Mouse (Mus musculus) hindbrain, embryonic 16.5 days (tissue): ENCODE data around the gene Keap1. TPM values are rescaled to one million over a fixed set of nuclear protein-coding genes. Genes with fewer than 3 reads are reported as not detected.
"Not testable (repeated sequence)": the region's sequence is repeated elsewhere in the genome, so short reads cannot be mapped to it uniquely, and the experiment has no call there.

ENCODE experiments used
- ATAC-seq: fragments of 200-750 bp; cut with Nextera tagmentation; 2 replicates; pipeline ENCODE4 v1.8.0; 2017; ENCODE audit warnings: moderate TSS enrichment, moderate library complexity
- H3K27ac ChIP-seq: fragments of 300-500 bp; sonication (generic); 2 replicates; pipeline ENCODE4 v1.5.1; 2014; ENCODE audit warnings: low read depth, mild to moderate bottlenecking, control low read depth, low read length, moderate library complexity
- H3K27me3 ChIP-seq: fragments of 300-500 bp; sonication (generic); replicated peaks from 2 replicates; pipeline ENCODE4 v1.6.1; 2014; ENCODE audit warnings: low read length; ENCODE audit not compliant: control insufficient read depth, insufficient read depth
- H3K36me3 ChIP-seq: fragments of 300-500 bp; sonication (generic); 2 replicates; pipeline ENCODE4 v1.6.1; 2014; ENCODE audit warnings: mild to moderate bottlenecking, low read length, moderate library complexity, mixed read lengths; ENCODE audit not compliant: control insufficient read depth, insufficient read depth
- H3K4me1 ChIP-seq: fragments of 300-500 bp; sonication (generic); 2 replicates; pipeline ENCODE4 v1.6.1; 2014; ENCODE audit warnings: low read depth, low read length; ENCODE audit not compliant: control insufficient read depth, insufficient read depth
- H3K4me2 ChIP-seq: fragments of 300-500 bp; sonication (generic); 2 replicates; pipeline ENCODE4 v1.6.1; 2014; ENCODE audit warnings: mild to moderate bottlenecking, low read length, control low read depth, moderate library complexity
- H3K4me3 ChIP-seq: fragments of 300-500 bp; sonication (generic); 2 replicates; pipeline ENCODE4 v1.5.1; 2014; ENCODE audit warnings: mild to moderate bottlenecking, low read length, control low read depth, moderate library complexity
- H3K9ac ChIP-seq: fragments of 300-500 bp; sonication (generic); 2 replicates; pipeline ENCODE4 v1.6.1; 2014; ENCODE audit warnings: low read depth, mild to moderate bottlenecking, control low read depth, low read length, moderate library complexity
- H3K9me3 ChIP-seq: fragments of 300-500 bp; sonication (generic); 2 replicates; pipeline ENCODE4 v1.6.1; 2014; ENCODE audit warnings: mild to moderate bottlenecking, low read length, moderate library complexity; ENCODE audit not compliant: control insufficient read depth
- WGBS: fragments of 180-500 bp; shearing (Covaris S2); extraction: QIAGEN DNeasy Blood & Tissue Kit; methylation state at CpG from one replicate; pipeline ENCODE4 v1.1.7; 2014; 5-methylcytosine and 5-hydroxymethylcytosine counted together
- polyA plus RNA-seq: library from polyadenylated mRNA; unstranded; fragments of >200 nt; fragmentation: Nextera tagmentation; extraction: Ambion mirVana; gene quantifications from 2 replicates; pipeline ENCODE4 v1.2.1, GENCODE M21; 2015

The Keap1 gene
- polyA plus RNA-seq, 1 experiment from 2014 or later, result 72.0 TPM

DNA sequence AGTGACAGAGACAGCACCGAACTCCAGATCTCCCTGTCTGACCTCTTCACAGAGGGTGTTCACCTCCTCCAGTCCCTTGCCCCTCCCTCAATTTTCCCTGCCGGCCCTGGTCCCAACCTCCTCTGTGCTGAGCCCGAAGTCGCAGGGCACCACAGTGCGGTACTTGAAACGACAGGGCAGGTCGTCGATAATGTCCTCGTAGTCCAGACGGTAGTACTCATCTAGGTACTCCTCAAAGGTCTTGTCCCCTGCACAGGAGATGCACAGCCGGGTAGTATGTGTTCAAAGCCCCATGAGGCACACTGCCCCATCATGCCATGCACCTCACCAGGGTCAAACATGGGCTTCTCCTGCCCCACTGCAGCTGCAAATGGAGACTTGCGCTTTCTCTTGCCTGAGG, 36.6 kb upstream of the Keap1 start:
- WGBS, result 93% methylated on average over 12 of the region's 12 CpGs
- H3K36me3 ChIP-seq, result peaks cover 56% of the 10 kb centered on the region
- H3K4me2 ChIP-seq, result no peak overlapping the region
- ATAC-seq, result no peak
- no peaks in the 10 kb centered on the region for H3K4me1 ChIP-seq
- no peaks in the 10 kb centered on the region for H3K27me3 ChIP-seq
- no peaks in the 10 kb centered on the region for H3K9me3 ChIP-seq
- no peak overlapping the region for H3K9ac ChIP-seq
- no peak overlapping the region for H3K27ac ChIP-seq
- no peak overlapping the region for H3K4me3 ChIP-seq

GRCm38 (mm10) chr9:21275013-21275710, 36.0 kb upstream of the Keap1 start:
- H3K9me3 ChIP-seq, result no peaks in the 10 kb centered on the region
- no peak overlapping the region for H3K4me2 ChIP-seq
- 87% methylated on average over 7 of the region's 7 CpGs for WGBS
- no peak overlapping the region for H3K4me3 ChIP-seq
- no peaks in the 10 kb centered on the region for H3K27me3 ChIP-seq
- H3K36me3 ChIP-seq, result peaks cover 58% of the 10 kb centered on the region
- no peak for ATAC-seq
- H3K4me1 ChIP-seq, result no peaks in the 10 kb centered on the region
- H3K9ac ChIP-seq, result no peak overlapping the region
- no peak overlapping the region for H3K27ac ChIP-seq

- ATAC-seq, result no peak
- Histone ChIP-seq H3K36me3 (peaks cover 57% of the 10 kb centered on the region), H3K4me2 (no peak overlapping the region), H3K9me3 (no peaks in the 10 kb centered on the region), H3K27me3 (no peaks in the 10 kb centered on the region), H3K9ac (no peak overlapping the region), H3K27ac (no peak overlapping the region), H3K4me1 (no peaks in the 10 kb centered on the region), H3K4me3 (no peak overlapping the region)
- WGBS, result 90% methylated on average over 3 of the region's 3 CpGs
These were observed 35.2 kb upstream of the Keap1 start for GRCm38 (mm10) chr9:21274336-21274735.

- Histone ChIP-seq H3K4me1 (no peaks in the 10 kb centered on the region), H3K9me3 (no peaks in the 10 kb centered on the region), H3K27ac (no peak overlapping the region), H3K36me3 (peaks cover 58% of the 10 kb centered on the region), H3K27me3 (no peaks in the 10 kb centered on the region), H3K4me3 (no peak overlapping the region), H3K4me2 (no peak overlapping the region), H3K9ac (no peak overlapping the region)
- WGBS, result 78% methylated on average over 7 of the region's 7 CpGs
- no peak for ATAC-seq
These were observed 34.5 kb upstream of the Keap1 start for GRCm38 (mm10) chr9:21273520-21274228.

DNA sequence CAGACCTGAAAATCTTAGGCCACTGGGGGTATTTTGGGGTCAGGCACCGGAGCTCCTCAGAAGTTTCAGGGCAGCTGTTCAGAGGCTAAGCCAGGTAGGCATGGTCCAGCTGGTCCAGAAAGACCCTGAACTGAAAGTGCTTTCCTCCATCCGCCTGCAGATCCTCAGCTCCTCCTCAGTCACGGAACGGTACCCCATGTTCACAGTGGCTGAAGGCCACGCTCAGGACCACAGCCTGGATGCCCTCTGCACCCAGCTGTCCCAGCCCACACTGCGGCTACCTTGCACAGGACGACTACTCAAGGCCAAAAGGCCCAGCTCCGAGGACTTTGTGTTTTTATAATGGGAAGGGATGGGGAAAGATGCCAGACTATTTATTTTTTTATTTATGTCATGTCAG, 33.9 kb upstream of the Keap1 start:
- WGBS, result 84% methylated on average over 8 of the region's 8 CpGs
- H3K9ac ChIP-seq, result no peak overlapping the region
- no peak overlapping the region for H3K27ac ChIP-seq
- H3K4me2 ChIP-seq, result no peak overlapping the region
- no peak for ATAC-seq
- H3K4me1 ChIP-seq, result no peaks in the 10 kb centered on the region
- H3K4me3 ChIP-seq, result no peak overlapping the region
- peaks cover 63% of the 10 kb centered on the region for H3K36me3 ChIP-seq
- H3K9me3 ChIP-seq, result no peaks in the 10 kb centered on the region
- H3K27me3 ChIP-seq, result no peaks in the 10 kb centered on the region

DNA sequence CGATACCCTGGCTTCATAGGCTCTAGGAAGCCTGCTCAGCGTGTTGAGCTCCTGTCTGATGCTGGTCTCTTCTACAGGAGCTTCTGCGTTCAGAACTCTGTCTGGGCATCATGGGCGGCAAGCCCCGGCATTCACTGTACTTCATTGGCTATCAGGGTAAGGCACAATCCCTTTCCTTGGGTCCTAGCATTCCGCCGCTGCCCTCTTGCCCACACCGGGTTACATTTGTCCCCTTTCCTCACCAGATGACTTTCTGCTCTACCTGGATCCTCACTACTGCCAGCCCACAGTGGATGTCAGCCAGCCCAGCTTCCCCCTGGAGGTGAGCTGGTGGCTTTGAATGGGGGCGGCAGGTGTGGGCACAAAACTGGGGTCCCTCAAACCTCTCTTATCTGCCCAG, 33.2 kb upstream of the Keap1 start:
- Histone ChIP-seq H3K4me2 (no peak overlapping the region), H3K9me3 (no peaks in the 10 kb centered on the region), H3K9ac (no peak overlapping the region), H3K4me1 (no peaks in the 10 kb centered on the region), H3K27me3 (no peaks in the 10 kb centered on the region), H3K27ac (no peak overlapping the region), H3K36me3 (peaks cover 62% of the 10 kb centered on the region), H3K4me3 (no peak overlapping the region)
- ATAC-seq, result no peak
- 92% methylated on average over 9 of the region's 9 CpGs for WGBS

DNA sequence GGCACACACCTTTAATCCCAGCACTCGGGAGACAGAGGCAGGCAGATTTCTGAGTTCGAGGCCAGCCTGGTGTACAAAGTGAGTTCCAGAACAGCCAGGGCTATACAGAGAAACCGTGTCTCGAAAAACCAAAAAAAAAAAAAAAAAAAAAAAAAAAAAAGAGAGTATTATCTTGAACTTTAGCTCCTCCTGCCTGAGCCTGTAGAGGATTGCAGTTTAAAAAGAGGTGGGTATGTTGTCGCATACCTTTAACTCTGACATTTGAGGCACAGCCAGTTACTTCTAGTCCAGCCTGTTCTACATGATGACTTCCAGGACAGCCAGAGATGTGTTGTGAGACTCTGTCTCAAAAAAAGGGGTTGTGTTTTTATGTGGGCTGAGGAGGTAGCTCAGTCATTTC, 30.4 kb upstream of the Keap1 start:
- H3K27me3 ChIP-seq, ATAC-seq, H3K9me3 ChIP-seq, H3K4me2 ChIP-seq, H3K9ac ChIP-seq, H3K4me3 ChIP-seq, H3K27ac ChIP-seq: not testable (repeated sequence)
- Histone ChIP-seq H3K4me1 (peaks cover 16% of the 10 kb centered on the region), H3K36me3 (peaks cover 48% of the 10 kb centered on the region)
- 85% methylated on average over 5 of the region's 5 CpGs for WGBS

GRCm38 (mm10) chr9:21268305-21268704, 29.1 kb upstream of the Keap1 start:
- H3K27me3 ChIP-seq, result no peaks in the 10 kb centered on the region
- peaks cover 41% of the 10 kb centered on the region for H3K36me3 ChIP-seq
- 95% methylated on average over 16 of the region's 16 CpGs for WGBS
- H3K4me2 ChIP-seq, result no peak overlapping the region
- no peak overlapping the region for H3K27ac ChIP-seq
- ATAC-seq, result no peak
- H3K4me3 ChIP-seq, result no peak overlapping the region
- H3K4me1 ChIP-seq, result peaks cover 20% of the 10 kb centered on the region
- H3K9me3 ChIP-seq, result no peaks in the 10 kb centered on the region
- H3K9ac ChIP-seq, result no peak overlapping the region

DNA sequence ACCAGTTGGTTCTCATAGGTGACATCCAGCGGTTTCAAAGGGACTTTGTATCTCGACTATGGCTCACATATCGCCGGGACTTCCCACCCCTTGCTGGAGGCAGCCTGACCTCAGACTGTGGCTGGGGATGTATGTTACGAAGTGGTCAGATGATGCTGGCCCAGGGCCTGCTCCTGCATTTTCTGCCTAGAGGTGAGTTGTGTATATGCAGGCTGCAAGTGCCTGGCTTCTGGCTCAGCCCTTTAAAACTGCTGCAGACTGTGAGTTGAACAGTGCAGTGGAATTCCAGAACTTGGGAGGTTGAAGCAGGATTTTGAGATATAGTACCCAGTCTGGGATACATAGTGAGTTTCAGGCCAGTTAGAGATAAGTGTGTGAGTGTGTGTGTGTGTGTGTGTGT, 27.7 kb upstream of the Keap1 start:
- no peaks in the 10 kb centered on the region for H3K9me3 ChIP-seq
- 99% methylated on average over 5 of the region's 5 CpGs for WGBS
- no peaks in the 10 kb centered on the region for H3K27me3 ChIP-seq
- no peak overlapping the region; the same call in 1 of the 2 replicates for H3K4me2 ChIP-seq
- H3K9ac ChIP-seq, result no peak overlapping the region; the same call in 1 of the 2 replicates
- no peak overlapping the region for H3K27ac ChIP-seq
- no peak for ATAC-seq
- H3K36me3 ChIP-seq, result peaks cover 27% of the 10 kb centered on the region
- H3K4me3 ChIP-seq, result no peak overlapping the region
- peaks cover 20% of the 10 kb centered on the region for H3K4me1 ChIP-seq
